Comparison of ENCODE assay signal across 7 mouse cellular contexts in genomic region chr11:59787199-59787781, GRCm38 (mm10). TPM values are rescaled to one million over a fixed set of nuclear protein-coding genes. Genes with fewer than 3 reads are reported as not detected.
A peak's percentile ranks its signal among the peaks of the same experiment; 100 is the strongest.
DNase-seq lines count a peak whose midpoint lies in the region; ATAC-seq and TF ChIP-seq lines count a peak whose summit lies in the region.

Gene Pld6 (minus strand): TSS chr11:59787645.

- peak within 1 kb of the TSS; percentile 40 for H3K4me3 ChIP-seq in forebrain, postnatal 0 days (ENCODE audit: low read depth, low read length)
- H3K4me3 ChIP-seq in intestine, embryonic 15.5 days (replicated peaks), result peak within 1 kb of the TSS; percentile 48
- H3K4me3 ChIP-seq in liver, embryonic 15.5 days (replicated peaks), result peak within 1 kb of the TSS; percentile 50
- peak within 1 kb of the TSS; percentile 47 for H3K4me3 ChIP-seq in stomach, embryonic 15.5 days (replicated peaks)

- no peaks in the 10 kb centered on the region for H3K27me3 ChIP-seq in forebrain, postnatal 0 days (ENCODE audit: insufficient read depth, low read length)
- no peaks in the 10 kb centered on the region for H3K27me3 ChIP-seq in intestine, embryonic 15.5 days (replicated peaks)
- H3K27me3 ChIP-seq in liver, embryonic 15.5 days, result 0 out of 2 replicates have a peak, but pooled peaks cover 6% of the 10 kb centered on the region
- H3K27me3 ChIP-seq in stomach, embryonic 15.5 days (replicated peaks), result no peaks in the 10 kb centered on the region

- peak; percentile 21 for DNase-seq in MN1 (ENCODE audit: low spot score)
- peak; percentile 74 to 84 for DNase-seq in adrenal gland, postnatal 36 days
- DNase-seq in forebrain, postnatal 0 days, result peak; percentile 50
- DNase-seq in natural killer cell, adult 2 months (ENCODE audit: low spot score in 2 of 2), result peak; percentile 18 to 23

- WGBS in forebrain, postnatal 0 days, result 2% methylated on average over 51 of the region's 51 CpGs
- under 1% methylated on average over 49 of the region's 51 CpGs for WGBS in intestine, embryonic 15.5 days
- WGBS in liver, embryonic 15.5 days (ENCODE audit: insufficient replicate concordance), result 2% methylated on average over 51 of the region's 51 CpGs
- WGBS in stomach, embryonic 15.5 days, result 1% methylated on average over 51 of the region's 51 CpGs

- H3K27ac ChIP-seq in forebrain, postnatal 0 days (ENCODE audit: low read depth, low read length), result peak within 1 kb of the TSS; percentile 21; the same call in 1 of the 2 replicates
- 0 out of 2 replicates have a peak within 1 kb of the TSS, but pooled peaks have one; percentile 5 for H3K27ac ChIP-seq in intestine, embryonic 15.5 days
- H3K27ac ChIP-seq in liver, embryonic 15.5 days (replicated peaks), result no peak within 1 kb of the TSS
- peak within 1 kb of the TSS; percentile 16; the same call in 1 of the 2 replicates for H3K27ac ChIP-seq in stomach, embryonic 15.5 days

- H3K9me3 ChIP-seq in forebrain, postnatal 0 days (ENCODE audit: low read length), result no peaks in the 10 kb centered on the region
- H3K9me3 ChIP-seq in intestine, embryonic 15.5 days, result no peaks in the 10 kb centered on the region
- no peaks in the 10 kb centered on the region for H3K9me3 ChIP-seq in liver, embryonic 15.5 days (replicated peaks)
- H3K9me3 ChIP-seq in stomach, embryonic 15.5 days, result no peaks in the 10 kb centered on the region

- TF ChIP-seq CTCF in forebrain, postnatal 0 days (IDR thresholded peaks at IDR 0.05; ENCODE audit: low read depth), result peak; percentile 8; the same call in 1 of the 2 replicates

- H3K4me1 ChIP-seq in forebrain, postnatal 0 days (ENCODE audit: insufficient read depth), result no peaks in the 10 kb centered on the region
- H3K4me1 ChIP-seq in intestine, embryonic 15.5 days (replicated peaks), result peaks cover 14% of the 10 kb centered on the region
- H3K4me1 ChIP-seq in liver, embryonic 15.5 days (replicated peaks), result peaks cover 16% of the 10 kb centered on the region
- H3K4me1 ChIP-seq in stomach, embryonic 15.5 days, result peaks cover 8% of the 10 kb centered on the region

- peak within 1 kb of the TSS; percentile 92 for H3K4me2 ChIP-seq in forebrain, postnatal 0 days (ENCODE audit: low read depth)
- H3K4me2 ChIP-seq in intestine, embryonic 15.5 days (replicated peaks), result peak within 1 kb of the TSS; percentile 99
- peak within 1 kb of the TSS; percentile 78 for H3K4me2 ChIP-seq in liver, embryonic 15.5 days
- peak within 1 kb of the TSS; percentile 95 for H3K4me2 ChIP-seq in stomach, embryonic 15.5 days

- H3K9ac ChIP-seq in forebrain, postnatal 0 days, result peak within 1 kb of the TSS; percentile 46
- H3K9ac ChIP-seq in intestine, embryonic 15.5 days, result peak within 1 kb of the TSS; percentile 55
- peak within 1 kb of the TSS; percentile 29; the same call in 1 of the 2 replicates for H3K9ac ChIP-seq in liver, embryonic 15.5 days
- H3K9ac ChIP-seq in stomach, embryonic 15.5 days, result 0 out of 2 replicates have a peak within 1 kb of the TSS, but pooled peaks have one; percentile 16

- peaks cover 10% of the 10 kb centered on the region for H3K36me3 ChIP-seq in forebrain, postnatal 0 days (ENCODE audit: insufficient read depth)
- peaks cover 12% of the 10 kb centered on the region for H3K36me3 ChIP-seq in intestine, embryonic 15.5 days
- peaks cover 12% of the 10 kb centered on the region for H3K36me3 ChIP-seq in liver, embryonic 15.5 days (replicated peaks)
- H3K36me3 ChIP-seq in stomach, embryonic 15.5 days, result peaks cover 5% of the 10 kb centered on the region; the same call in 1 of the 2 replicates

- ATAC-seq in forebrain, postnatal 0 days, result peak; percentile 87
- ATAC-seq in intestine, embryonic 15.5 days, result peak; percentile 88
- peak; percentile 64 for ATAC-seq in liver, embryonic 15.5 days (ENCODE audit: insufficient read depth)
- ATAC-seq in stomach, embryonic 15.5 days (ENCODE audit: insufficient read depth, low FRiP score, low read depth), result peak; percentile 68

RNA-seq across cellular contexts. Expression of gene Pld6, which starts in this region (rescaled TPM):
- 1 to 10 TPM; 1.7 to 2.9 TPM for total RNA-seq in adrenal gland, postnatal 36 days (2021)
- total RNA-seq in forebrain, postnatal 0 days (2014; rRNA removed), result 0.92 and 6.0 TPM in 2 replicates
- 6.8 and 12.1 TPM in 2 replicates for polyA plus RNA-seq in forebrain, postnatal 0 days (2015; fragmentation: Nextera tagmentation; extraction: Ambion mirVana)
- 2.9 and 3.5 TPM in 2 replicates for polyA plus RNA-seq in intestine, embryonic 15.5 days (2015; fragmentation: Nextera tagmentation; extraction: Ambion mirVana)
- 2.3 and 2.7 TPM in 2 replicates for polyA plus RNA-seq in liver, embryonic 15.5 days (2015; fragmentation: Nextera tagmentation; extraction: Ambion mirVana)
- 3.8 and 5.1 TPM in 2 replicates for polyA plus RNA-seq in stomach, embryonic 15.5 days (2015; fragmentation: Nextera tagmentation; extraction: Ambion mirVana)

Comparison
In these comparisons a context has a peak if more than half of its experiments do, and no peak if none do; other contexts are left out.
1. DNase-seq: peak in every context shown above with its lines; median percentile 79 in adrenal gland, postnatal 36 days; 50 in forebrain, postnatal 0 days; 21 in MN1; 20 in natural killer cell, adult 2 months.